16 mouse cellular contexts compared by ENCODE assay signal in the genomic region with DNA sequence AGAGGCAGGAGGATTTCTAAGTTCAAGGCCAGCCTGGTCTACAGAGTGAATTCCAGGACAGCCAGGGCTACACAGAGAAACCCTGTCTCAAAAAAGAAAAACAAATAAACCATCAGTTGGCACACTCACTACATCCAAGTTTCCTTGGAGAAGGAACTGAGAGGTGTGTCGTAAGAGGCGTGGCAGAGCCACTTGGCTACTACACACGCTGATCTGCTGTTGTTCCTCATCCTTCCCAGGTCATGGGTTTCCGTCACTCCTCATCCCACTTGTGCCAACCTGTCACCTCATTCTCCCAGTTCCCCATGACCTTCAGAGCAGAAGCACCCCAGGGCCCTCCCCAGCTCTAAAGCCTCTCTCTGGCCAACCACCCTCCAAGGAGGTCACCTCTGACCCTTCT. TPM values are rescaled to one million over a fixed set of nuclear protein-coding genes. Genes with fewer than 3 reads are reported as not detected.
DNase-seq lines count a peak whose midpoint lies in the region; ATAC-seq and TF ChIP-seq lines count a peak whose summit lies in the region.
"Had no signal": no experiment of that assay in that cellular context is flagged by ENCODE, and none has a peak within 500 bp of the region (broad histone marks: within the 10 kb centered on the region; RNA-seq: fewer than 3 reads in every experiment).

No protein-coding gene starts in this region.

- TF ChIP-seq CTCF in ES-Bruce4 (IDR thresholded peaks at IDR 0.05; ENCODE audit: low read depth, low read length) = no peak

- no peak for TF ChIP-seq POLR2A in ES-Bruce4 (IDR thresholded peaks at IDR 0.05; ENCODE audit: insufficient read depth, low read length)

- H3K9ac ChIP-seq in liver, embryonic 12.5 days = peak overlapping the region; percentile 17
- no peak overlapping the region for H3K9ac ChIP-seq in liver, embryonic 11.5 days (ENCODE audit: low read depth, low read length)
- no peak overlapping the region for H3K9ac ChIP-seq in ES-Bruce4 (ENCODE audit: low read depth, poor library complexity, severe bottlenecking)
- no peak overlapping the region for H3K9ac ChIP-seq in midbrain, embryonic 14.5 days (replicated peaks; ENCODE audit: low read length)
- H3K9ac ChIP-seq: embryonic facial prominence, embryonic 13.5 days; hindbrain, embryonic 13.5 days; kidney, embryonic 15.5 days; liver, embryonic 14.5 days; neural tube, embryonic 12.5 days had no signal

- peaks cover 89% of the 10 kb centered on the region for H3K4me1 ChIP-seq in liver, embryonic 12.5 days
- peaks cover 73% of the 10 kb centered on the region for H3K4me1 ChIP-seq in liver, embryonic 11.5 days (replicated peaks; ENCODE audit: control insufficient read depth, insufficient read depth, low read length)
- peaks cover 15% of the 10 kb centered on the region for H3K4me1 ChIP-seq in ES-Bruce4 (ENCODE audit: control insufficient read depth, insufficient read depth, low read length)
- no peaks in the 10 kb centered on the region for H3K4me1 ChIP-seq in midbrain, embryonic 14.5 days (ENCODE audit: control insufficient read depth, insufficient read depth, low read length)

- ATAC-seq in liver, embryonic 12.5 days = no peak
- ATAC-seq in liver, embryonic 11.5 days (replicated peaks; ENCODE audit: low FRiP score) = no peak
- peak; percentile 78 for ATAC-seq in granulocyte monocyte progenitor cell, adult 5-6 weeks (replicated peaks; ENCODE audit: poor library complexity, severe bottlenecking)
- ATAC-seq in monocyte, adult 5-6 weeks (replicated peaks; ENCODE audit: insufficient number of reproducible peaks, low FRiP score, low TSS enrichment, poor library complexity, severe bottlenecking) = peak; percentile 44; the same call in 1 of the 2 replicates
- ATAC-seq in midbrain, embryonic 14.5 days (ENCODE audit: low FRiP score, low TSS enrichment) = no peak

- H3K36me3 ChIP-seq in liver, embryonic 12.5 days = peaks cover 6% of the 10 kb centered on the region; the same call in 1 of the 2 replicates
- 0 out of 2 replicates have a peak, but pooled peaks cover 2% of the 10 kb centered on the region for H3K36me3 ChIP-seq in liver, embryonic 11.5 days (ENCODE audit: control insufficient read depth, insufficient read depth, low read length)
- no peaks in the 10 kb centered on the region for H3K36me3 ChIP-seq in ES-Bruce4 (ENCODE audit: control insufficient read depth, insufficient read depth, low read length, poor library complexity, severe bottlenecking)
- H3K36me3 ChIP-seq in midbrain, embryonic 14.5 days (ENCODE audit: control insufficient read depth, insufficient read depth, low read length) = no peaks in the 10 kb centered on the region
- H3K36me3 ChIP-seq: hindbrain, embryonic 13.5 days; kidney, embryonic 15.5 days; neural tube, embryonic 12.5 days had no signal

- DNase-seq in liver, embryonic 11.5 days (ENCODE audit: low spot score) = no peak
- no peak for DNase-seq in right cerebral cortex, postnatal 14 days
- no peak for DNase-seq in midbrain, embryonic 14.5 days
- DNase-seq: adrenal gland, adult 8-10 months; cerebellum, adult 18-20 months; layer of hippocampus, postnatal 36 days; thymus, postnatal 14 days had no signal

- TF ChIP-seq EP300 in ES-Bruce4 (IDR thresholded peaks at IDR 0.05; ENCODE audit: insufficient read depth, low read depth, low read length) = no peak

- 88% methylated on average over 4 of the region's 4 CpGs for WGBS in liver, embryonic 12.5 days (ENCODE audit: insufficient replicate concordance)
- WGBS in liver, embryonic 11.5 days = 90% methylated on average over 4 of the region's 4 CpGs
- WGBS in midbrain, embryonic 14.5 days = 97% methylated on average over 4 of the region's 4 CpGs

- H3K4me2 ChIP-seq in liver, embryonic 12.5 days = peak overlapping the region; percentile 83; the same call in 1 of the 2 replicates
- H3K4me2 ChIP-seq in liver, embryonic 11.5 days = no peak overlapping the region; the same call in 1 of the 2 replicates
- H3K4me2 ChIP-seq in midbrain, embryonic 14.5 days (ENCODE audit: low read length) = no peak overlapping the region
- H3K4me2 ChIP-seq: embryonic facial prominence, embryonic 13.5 days; hindbrain, embryonic 13.5 days; kidney, embryonic 15.5 days; neural tube, embryonic 12.5 days had no signal

- H3K9me3 ChIP-seq in liver, embryonic 12.5 days (replicated peaks) = no peaks in the 10 kb centered on the region
- H3K9me3 ChIP-seq in liver, embryonic 11.5 days (ENCODE audit: control insufficient read depth, low read length) = no peaks in the 10 kb centered on the region
- no peaks in the 10 kb centered on the region for H3K9me3 ChIP-seq in ES-Bruce4 (replicated peaks; ENCODE audit: control insufficient read depth, insufficient read depth, low read length, poor library complexity, severe bottlenecking)
- H3K9me3 ChIP-seq in midbrain, embryonic 14.5 days (ENCODE audit: control insufficient read depth, low read length) = no peaks in the 10 kb centered on the region
- H3K9me3 ChIP-seq: embryonic facial prominence, embryonic 13.5 days; hindbrain, embryonic 13.5 days; kidney, embryonic 15.5 days; neural tube, embryonic 12.5 days had no signal

- H3K27me3 ChIP-seq in liver, embryonic 12.5 days (replicated peaks) = no peaks in the 10 kb centered on the region
- H3K27me3 ChIP-seq in liver, embryonic 11.5 days (replicated peaks; ENCODE audit: control insufficient read depth, insufficient read depth, low read length) = no peaks in the 10 kb centered on the region
- no peaks in the 10 kb centered on the region for H3K27me3 ChIP-seq in ES-Bruce4 (ENCODE audit: control insufficient read depth, insufficient read depth, low read length, poor library complexity, severe bottlenecking)
- H3K27me3 ChIP-seq in midbrain, embryonic 14.5 days (ENCODE audit: control insufficient read depth, insufficient read depth, low read length) = no peaks in the 10 kb centered on the region
- H3K27me3 ChIP-seq: embryonic facial prominence, embryonic 13.5 days; kidney, embryonic 15.5 days; neural tube, embryonic 12.5 days had no signal

- H3K4me3 ChIP-seq in liver, embryonic 12.5 days = no peak overlapping the region
- H3K4me3 ChIP-seq in liver, embryonic 11.5 days (ENCODE audit: low read depth, low read length) = no peak overlapping the region
- H3K4me3 ChIP-seq in ES-Bruce4 (ENCODE audit: low read depth, low read length) = no peak overlapping the region
- H3K4me3 ChIP-seq in midbrain, embryonic 14.5 days (replicated peaks; ENCODE audit: low read depth, low read length) = no peak overlapping the region
- H3K4me3 ChIP-seq: embryonic facial prominence, embryonic 13.5 days; hindbrain, embryonic 13.5 days; kidney, embryonic 15.5 days; neural tube, embryonic 12.5 days had no signal

- H3K27ac ChIP-seq in liver, embryonic 12.5 days = peak overlapping the region; percentile 100
- H3K27ac ChIP-seq in liver, embryonic 11.5 days (ENCODE audit: low read depth, low read length) = no peak overlapping the region
- peak overlapping the region; percentile 84; the same call in 1 of the 2 replicates for H3K27ac ChIP-seq in ES-Bruce4 (ENCODE audit: insufficient read depth, low read length)
- H3K27ac ChIP-seq in midbrain, embryonic 14.5 days (replicated peaks; ENCODE audit: low read depth, low read length) = no peak overlapping the region
- H3K27ac ChIP-seq: embryonic facial prominence, embryonic 13.5 days; hindbrain, embryonic 13.5 days; neural tube, embryonic 12.5 days had no signal

RNA-seq across cellular contexts. Expression of a gene that starts 17.5 kb away (rescaled TPM):
- polyA plus RNA-seq in liver, embryonic 12.5 days (2016; fragmentation: Nextera tagmentation; extraction: Ambion mirVana) = 6.9 and 8.0 TPM in 2 replicates
- polyA plus RNA-seq in liver, embryonic 11.5 days (2014; fragmentation: Nextera tagmentation; extraction: Ambion mirVana) = 12.6 and 13.4 TPM in 2 replicates
- 28.3 and 30.1 TPM in 2 replicates for polyA plus RNA-seq in ES-Bruce4 (2011; ENCODE audit: insufficient read depth, insufficient read length, low read depth, missing spikeins)
- total RNA-seq in granulocyte monocyte progenitor cell, adult 5-6 weeks (2014; fragmentation: Nextera tagmentation) = 12.7 and 15.1 TPM in 2 replicates
- total RNA-seq in granulocyte monocyte progenitor cell, adult 5-6 weeks (2017) = 7.8 and 10.1 TPM in 2 replicates
- 21.6 to 42.4 TPM (median 28.2 TPM) in 3 replicates for total RNA-seq in monocyte, adult 5-6 weeks (2017)
- 2.7 and 4.3 TPM in 2 replicates for polyA plus RNA-seq in midbrain, embryonic 14.5 days (2014; fragmentation: Nextera tagmentation; extraction: Ambion mirVana)

RNA-seq across cellular contexts. Expression of a gene that starts 52.9 kb away (rescaled TPM):
- polyA plus RNA-seq in liver, embryonic 12.5 days (2016; fragmentation: Nextera tagmentation; extraction: Ambion mirVana) = 0.08 and 0.20 TPM in 2 replicates
- 0.27 and 0.53 TPM in 2 replicates for polyA plus RNA-seq in liver, embryonic 11.5 days (2014; fragmentation: Nextera tagmentation; extraction: Ambion mirVana)
- polyA plus RNA-seq in ES-Bruce4 (2011; ENCODE audit: insufficient read depth, insufficient read length, low read depth, missing spikeins) = 0.38 TPM in 1 of 2 replicates, not detected in the other
- total RNA-seq in granulocyte monocyte progenitor cell, adult 5-6 weeks (2014; fragmentation: Nextera tagmentation) = 0.26 and 0.47 TPM in 2 replicates
- total RNA-seq in granulocyte monocyte progenitor cell, adult 5-6 weeks (2017) = 0.17 TPM in 1 of 2 replicates, not detected in the other
- total RNA-seq in monocyte, adult 5-6 weeks (2017) = 0.78 to 3.5 TPM in 2 of 3 replicates, not detected in the other
- 5.4 and 6.2 TPM in 2 replicates for polyA plus RNA-seq in midbrain, embryonic 14.5 days (2014; fragmentation: Nextera tagmentation; extraction: Ambion mirVana)

Comparison
In these comparisons a context has a peak if more than half of its experiments do, and no peak if none do; other contexts are left out.
1. H3K27ac ChIP-seq: peak in liver, embryonic 12.5 days (single experiment) and ES-Bruce4 (single experiment); none in liver, embryonic 11.5 days (single experiment) and midbrain, embryonic 14.5 days (single experiment).
2. ATAC-seq: peak in granulocyte monocyte progenitor cell, adult 5-6 weeks (single experiment) and monocyte, adult 5-6 weeks (single experiment); none in liver, embryonic 12.5 days (single experiment), liver, embryonic 11.5 days (single experiment) and midbrain, embryonic 14.5 days (single experiment).